Mouse (Mus musculus) liver, adult 2 months (tissue): Measurements from ENCODE around the gene Micu2.

Source experiments
- CTCF ChIP-seq: fragments of 200-500 bp; IDR thresholded peaks from 2 replicates; pipeline ENCODE4 v1.5.1; 2011; ENCODE audit warnings: low read depth, low read length, control low read depth
- POLR2A ChIP-seq: fragments of 200-500 bp; IDR thresholded peaks from 2 replicates; pipeline ENCODE4 v1.6.1; 2011; ENCODE audit warnings: low read length, control low read depth; ENCODE audit not compliant: insufficient read depth; ENCODE audit errors: extremely low read depth

GRCm38 (mm10) chr14:57975656-57976055, 23.4 kb downstream of the Micu2 start:
- TF ChIP-seq POLR2A (no peak), CTCF (no peak)
